In the genomic region with DNA sequence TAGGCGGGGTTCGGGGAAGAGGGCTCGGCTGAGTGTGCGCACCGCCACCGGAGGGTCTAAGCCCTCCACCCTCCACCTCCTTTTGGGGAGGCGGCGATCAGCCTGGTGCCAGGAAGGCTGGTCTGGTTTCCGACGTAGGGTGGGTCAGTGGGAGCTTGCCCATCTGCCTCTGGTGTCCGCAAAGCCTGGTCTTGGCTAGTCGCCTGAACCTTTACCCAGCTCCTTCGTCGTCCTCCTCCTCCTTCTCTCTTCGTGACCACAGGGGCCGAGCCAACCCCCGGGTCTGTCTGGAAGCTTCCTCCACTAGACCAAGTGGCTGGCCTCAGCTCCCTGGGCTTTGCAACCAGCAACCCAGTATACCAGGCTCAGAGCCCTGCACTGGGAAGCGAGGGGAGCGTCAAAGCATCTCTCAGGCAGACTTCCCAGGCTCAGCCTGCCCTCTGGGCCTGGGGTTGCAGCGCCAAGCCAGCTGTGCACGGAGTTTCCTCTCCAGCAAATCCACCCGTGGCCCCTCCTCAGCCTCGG, we compare ENCODE assay signal across 8 mouse cellular contexts. TPM values are rescaled to one million over a fixed set of nuclear protein-coding genes. Genes with fewer than 3 reads are reported as not detected.
DNase-seq lines count a peak whose midpoint lies in the region; ATAC-seq and TF ChIP-seq lines count a peak whose summit lies in the region.

No protein-coding gene starts in this region.

- H3K4me3 ChIP-seq in lung, postnatal 0 days (ENCODE audit: low read depth, low read length): peak overlapping the region; percentile 58
- peak overlapping the region; percentile 71 for H3K4me3 ChIP-seq in hindbrain, postnatal 0 days (ENCODE audit: low read length)

- no peak for TF ChIP-seq CTCF in lung, postnatal 0 days (IDR thresholded peaks at IDR 0.05)
- TF ChIP-seq CTCF in hindbrain, postnatal 0 days (IDR thresholded peaks at IDR 0.05; ENCODE audit: low read depth): no peak

- H3K9me3 ChIP-seq in lung, postnatal 0 days (ENCODE audit: low read length): no peaks in the 10 kb centered on the region
- no peaks in the 10 kb centered on the region for H3K9me3 ChIP-seq in hindbrain, postnatal 0 days (ENCODE audit: low read length)

- H3K4me1 ChIP-seq in lung, postnatal 0 days (ENCODE audit: insufficient read depth, low read depth, low read length): peaks cover 11% of the 10 kb centered on the region
- H3K4me1 ChIP-seq in hindbrain, postnatal 0 days (ENCODE audit: insufficient read depth, low read length): peaks cover 8% of the 10 kb centered on the region

- peak overlapping the region; percentile 100 for H3K4me2 ChIP-seq in lung, postnatal 0 days (replicated peaks; ENCODE audit: low read depth, low read length)
- H3K4me2 ChIP-seq in hindbrain, postnatal 0 days (ENCODE audit: low read depth, low read length): peak overlapping the region; percentile 99

- TF ChIP-seq EP300 in lung, postnatal 0 days (IDR thresholded peaks at IDR 0.05): no peak

- no peaks in the 10 kb centered on the region for H3K36me3 ChIP-seq in lung, postnatal 0 days (ENCODE audit: insufficient read depth, low read length)
- H3K36me3 ChIP-seq in hindbrain, postnatal 0 days (ENCODE audit: insufficient read depth, low read length): no peaks in the 10 kb centered on the region

- H3K27me3 ChIP-seq in lung, postnatal 0 days (replicated peaks; ENCODE audit: insufficient read depth, low read length): peaks cover 7% of the 10 kb centered on the region; the same call in 1 of the 2 replicates
- no peaks in the 10 kb centered on the region for H3K27me3 ChIP-seq in hindbrain, postnatal 0 days (ENCODE audit: insufficient read depth, low read length)

- peak; percentile 51 for DNase-seq in embryo, embryonic 9.5 days (ENCODE audit: extremely low spot score)
- DNase-seq in embryo, embryonic 10.5 days (ENCODE audit: low spot score): no peak
- DNase-seq in lung, postnatal 0 days (ENCODE audit: low spot score): no peak
- DNase-seq in lung, postnatal 10 days: no peak
- DNase-seq in hindbrain, postnatal 0 days (ENCODE audit: low spot score): no peak
- peak; percentile 52 for DNase-seq in neural tube, embryonic 10.5 days (ENCODE audit: extremely low spot score, low spot score)
- no peak for DNase-seq in adrenal gland, postnatal 25 days

- 2% methylated on average over 20 of the region's 23 CpGs for WGBS in lung, postnatal 0 days
- WGBS in hindbrain, postnatal 0 days: 1% methylated on average over 21 of the region's 23 CpGs

- H3K9ac ChIP-seq in lung, postnatal 0 days (replicated peaks; ENCODE audit: low read depth): no peak overlapping the region
- H3K9ac ChIP-seq in hindbrain, postnatal 0 days (replicated peaks; ENCODE audit: low read length): peak overlapping the region; percentile 72

- ATAC-seq in lung, postnatal 0 days: peak; percentile 20; the same call in 1 of the 2 replicates
- 0 out of 2 replicates have a peak, but pooled peaks have one; percentile 8 for ATAC-seq in hindbrain, postnatal 0 days
- ATAC-seq in erythroblast, adult 5-6 weeks (replicated peaks; ENCODE audit: low FRiP score, poor library complexity, severe bottlenecking): no peak

- no peak overlapping the region for H3K27ac ChIP-seq in lung, postnatal 0 days (ENCODE audit: low read length)
- peak overlapping the region; percentile 62; the same call in 1 of the 2 replicates for H3K27ac ChIP-seq in hindbrain, postnatal 0 days

RNA-seq across cellular contexts. Expression of a gene that starts 0.5 kb away (rescaled TPM):
- 0.57 and 0.63 TPM in 2 replicates for polyA plus RNA-seq in lung, postnatal 0 days (2015; fragmentation: Nextera tagmentation; extraction: Ambion mirVana)
- 56.1 and 65.8 TPM in 2 replicates for total RNA-seq in hindbrain, postnatal 0 days (2014; rRNA removed)
- 56.6 and 61.6 TPM in 2 replicates for polyA plus RNA-seq in hindbrain, postnatal 0 days (2015; fragmentation: Nextera tagmentation; extraction: Ambion mirVana)
- total RNA-seq in adrenal gland, postnatal 25 days (2021): 0.33 and 0.52 TPM in 2 replicates
- not detected in 2 replicates for total RNA-seq in erythroblast, adult 5-6 weeks (2015; ENCODE audit: low replicate concordance)
- total RNA-seq in erythroblast, adult 5-6 weeks (2017; ENCODE audit: low replicate concordance): 0.26 and 0.70 TPM in 2 replicates

RNA-seq across cellular contexts. Expression of a gene that starts 25.5 kb away (rescaled TPM):
- polyA plus RNA-seq in lung, postnatal 0 days (2015; fragmentation: Nextera tagmentation; extraction: Ambion mirVana): 39.7 and 44.5 TPM in 2 replicates
- total RNA-seq in hindbrain, postnatal 0 days (2014; rRNA removed): 72.6 and 81.4 TPM in 2 replicates
- polyA plus RNA-seq in hindbrain, postnatal 0 days (2015; fragmentation: Nextera tagmentation; extraction: Ambion mirVana): 84.3 and 87.7 TPM in 2 replicates
- total RNA-seq in adrenal gland, postnatal 25 days (2021): 22.3 and 28.9 TPM in 2 replicates
- total RNA-seq in erythroblast, adult 5-6 weeks (2015; ENCODE audit: low replicate concordance): 13.4 and 20.2 TPM in 2 replicates
- total RNA-seq in erythroblast, adult 5-6 weeks (2017; ENCODE audit: low replicate concordance): 17.4 and 31.6 TPM in 2 replicates

RNA-seq across cellular contexts. Expression of a gene that starts 30.1 kb away (rescaled TPM):
- 105 and 109 TPM in 2 replicates for polyA plus RNA-seq in lung, postnatal 0 days (2015; fragmentation: Nextera tagmentation; extraction: Ambion mirVana)
- 181 and 262 TPM in 2 replicates for total RNA-seq in hindbrain, postnatal 0 days (2014; rRNA removed)
- 139 and 145 TPM in 2 replicates for polyA plus RNA-seq in hindbrain, postnatal 0 days (2015; fragmentation: Nextera tagmentation; extraction: Ambion mirVana)
- total RNA-seq in adrenal gland, postnatal 25 days (2021): 116 and 134 TPM in 2 replicates
- 19.4 and 31.1 TPM in 2 replicates for total RNA-seq in erythroblast, adult 5-6 weeks (2015; ENCODE audit: low replicate concordance)
- 38.9 and 41.0 TPM in 2 replicates for total RNA-seq in erythroblast, adult 5-6 weeks (2017; ENCODE audit: low replicate concordance)

Comparison
In these comparisons a context has a peak if more than half of its experiments do, and no peak if none do; other contexts are left out.
1. DNase-seq: peak in embryo, embryonic 9.5 days (single experiment) and neural tube, embryonic 10.5 days (single experiment); none in embryo, embryonic 10.5 days (single experiment), lung, postnatal 0 days (single experiment), lung, postnatal 10 days (single experiment), hindbrain, postnatal 0 days (single experiment) and adrenal gland, postnatal 25 days (single experiment).
2. RNA of a gene that starts 0.5 kb away (total RNA-seq): 56.1 to 65.8 TPM in hindbrain, postnatal 0 days; 0.33 to 0.52 TPM in adrenal gland, postnatal 25 days and 0.26 to 0.70 TPM in erythroblast, adult 5-6 weeks; every median in the first group is over 10 times any median in the second.